Mouse (Mus musculus) heart, adult 2 months (tissue): ENCODE data around the gene Hist1h2af. TPM values are rescaled to one million over a fixed set of nuclear protein-coding genes. Genes with fewer than 3 reads are reported as not detected.
A peak's percentile ranks its signal among the peaks of the same experiment; 100 is the strongest.

ENCODE experiments used
- DNase-seq, 2 experiments: peaks; one replicate each; pipeline ENCODE4 v3.0.0; 2021
- H3K27ac ChIP-seq: fragments of 200-600 bp; 2 replicates; pipeline ENCODE4 v1.8.1; 2022
- H3K27me3 ChIP-seq: fragments of 200-500 bp; 2 replicates; pipeline ENCODE4 v1.6.1; 2012; ENCODE audit warnings: mild to moderate bottlenecking, low read length, inconsistent platforms, mixed read lengths; ENCODE audit not compliant: control insufficient read depth, insufficient read depth
- H3K36me3 ChIP-seq: fragments of 200-500 bp; 2 replicates; pipeline ENCODE4 v1.6.1; 2012; ENCODE audit warnings: low read length, inconsistent platforms; ENCODE audit not compliant: control insufficient read depth, insufficient read depth
- H3K4me1 ChIP-seq: fragments of 200-500 bp; 2 replicates; pipeline ENCODE4 v1.6.1; 2011; ENCODE audit warnings: low read length; ENCODE audit not compliant: control insufficient read depth, insufficient read depth
- H3K4me3 ChIP-seq: fragments of 200-600 bp; 2 replicates; pipeline ENCODE4 v1.8.1; 2022
- H3K79me2 ChIP-seq: fragments of 200-500 bp; replicated peaks from 2 replicates; pipeline ENCODE4 v1.6.1; 2012; ENCODE audit warnings: mild to moderate bottlenecking, inconsistent platforms, low read length, moderate library complexity, mixed read lengths; ENCODE audit not compliant: control insufficient read depth, insufficient read depth
- H3K9ac ChIP-seq: fragments of 200-500 bp; 2 replicates; pipeline ENCODE4 v1.6.1; 2012; ENCODE audit warnings: low read depth, mild to moderate bottlenecking, control low read depth, inconsistent platforms, low read length, mixed read lengths
- CTCF ChIP-seq: fragments of 200-600 bp; IDR thresholded peaks from 2 replicates; pipeline ENCODE4 v1.8.1; 2022; ENCODE audit warnings: antibody characterized with exemption, mild to moderate bottlenecking, moderate library complexity
- EP300 ChIP-seq: fragments of 200-500 bp; IDR thresholded peaks from 2 replicates; pipeline ENCODE4 v1.6.1; 2011; ENCODE audit warnings: low read depth, low read length, control low read depth; ENCODE audit not compliant: insufficient read depth
- POLR2A ChIP-seq: fragments of 200-500 bp; IDR thresholded peaks from 2 replicates; pipeline ENCODE4 v1.6.1; 2011; ENCODE audit warnings: mild to moderate bottlenecking, low read depth, low read length, control low read depth; ENCODE audit not compliant: insufficient read depth
- WGBS: fragments of 180-500 bp; shearing (Covaris S2); methylation state at CpG from one replicate; pipeline ENCODE4 v1.1.7; 2018; 5-methylcytosine and 5-hydroxymethylcytosine counted together
- intact Hi-C: fragments of 180-260 bp; cut with DNase I; formaldehyde crosslinking; loops from one replicate; pipeline ENCODE4 v1.15.1; 2025
- polyA plus RNA-seq: library from polyadenylated mRNA; depleted of rRNA; stranded (reverse); fragments of >200 nt; gene quantifications from 2 replicates; pipeline ENCODE4 v1.2.3, GENCODE M21; 2012
- total RNA-seq, 2 experiments: library from RNA; stranded (reverse); gene quantifications; 2 replicates each; pipeline ENCODE4 v1.2.3; 2021

Gene Hist1h2af
- total and polyA plus RNA-seq, 3 experiments, result 2.0 to 9.8 (median 4.4) TPM

DNA sequence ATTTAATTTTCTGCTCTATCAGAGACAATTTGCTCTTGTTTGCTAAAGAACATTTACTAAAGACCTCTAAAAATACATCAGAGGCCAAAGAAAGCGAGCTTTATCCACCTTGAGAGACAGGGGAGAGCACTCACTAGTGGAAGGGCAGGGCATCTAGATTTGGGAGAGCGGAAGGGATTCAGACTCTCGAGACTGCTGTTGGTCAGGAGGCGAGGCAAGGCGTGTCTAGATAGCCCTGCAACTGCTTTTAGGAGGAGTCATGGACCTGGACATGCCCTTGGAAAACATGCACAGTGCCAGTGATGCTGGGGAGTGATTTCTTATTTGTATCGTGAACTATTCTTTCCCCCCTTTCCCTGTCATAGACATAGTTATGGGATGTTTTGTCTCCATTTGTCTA, 38.2 kb upstream of the Hist1h2af start:
- H3K36me3 ChIP-seq, result no peaks in the 10 kb centered on the region
- no peaks in the 10 kb centered on the region for H3K79me2 ChIP-seq
- no peak overlapping the region for H3K4me3 ChIP-seq
- H3K27me3 ChIP-seq, result no peaks in the 10 kb centered on the region
- TF ChIP-seq CTCF (no peak), POLR2A (no peak), EP300 (no peak)
- H3K4me1 ChIP-seq, result no peaks in the 10 kb centered on the region
- no peak overlapping the region for H3K27ac ChIP-seq
- intact Hi-C loops, result no loop called here
- 86% methylated on average over 6 of the region's 6 CpGs for WGBS
- H3K9ac ChIP-seq, result no peak overlapping the region
- no peak for DNase-seq

DNA sequence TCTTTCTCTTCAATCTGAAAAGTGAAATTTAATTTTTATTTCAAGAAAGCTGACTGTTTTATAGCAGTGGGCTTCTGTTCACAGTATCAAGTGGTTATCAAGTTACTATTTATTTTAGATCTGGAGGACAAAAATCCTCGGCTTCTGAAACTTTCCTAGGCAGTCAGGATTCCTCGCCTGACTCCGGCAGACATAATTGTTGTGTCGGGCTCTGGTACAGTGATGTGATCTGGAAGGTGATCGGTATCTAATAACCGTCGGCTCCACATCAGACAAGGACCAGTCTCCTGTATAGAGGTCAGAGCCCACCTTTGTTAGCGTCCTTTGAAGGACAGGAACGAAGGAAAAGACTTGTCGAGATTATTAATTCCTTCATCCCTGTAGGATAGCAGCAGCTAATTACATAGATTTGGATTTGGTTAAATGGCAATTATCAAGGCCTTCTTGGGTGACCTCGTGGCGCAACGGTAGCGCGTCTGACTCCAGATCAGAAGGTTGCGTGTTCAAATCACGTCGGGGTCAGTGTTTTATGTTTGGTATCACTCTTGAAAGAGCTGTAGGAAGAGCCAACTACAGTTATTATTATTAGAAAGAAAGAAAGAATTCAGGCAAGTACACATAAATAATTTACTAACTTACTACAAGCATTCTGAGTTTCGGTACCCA, 35.9 kb upstream of the Hist1h2af start:
- no peak overlapping the region for H3K4me3 ChIP-seq
- 41% methylated on average over 19 of the region's 19 CpGs for WGBS
- no peak overlapping the region for H3K9ac ChIP-seq
- H3K36me3 ChIP-seq, result no peaks in the 10 kb centered on the region
- no peaks in the 10 kb centered on the region for H3K4me1 ChIP-seq
- H3K27ac ChIP-seq, result no peak overlapping the region
- TF ChIP-seq CTCF (no peak), EP300 (no peak)
- peak; percentile 27 to 39 for DNase-seq
- intact Hi-C loops, result no loop called here
- H3K27me3 ChIP-seq, result no peaks in the 10 kb centered on the region
- H3K79me2 ChIP-seq, result no peaks in the 10 kb centered on the region

DNA sequence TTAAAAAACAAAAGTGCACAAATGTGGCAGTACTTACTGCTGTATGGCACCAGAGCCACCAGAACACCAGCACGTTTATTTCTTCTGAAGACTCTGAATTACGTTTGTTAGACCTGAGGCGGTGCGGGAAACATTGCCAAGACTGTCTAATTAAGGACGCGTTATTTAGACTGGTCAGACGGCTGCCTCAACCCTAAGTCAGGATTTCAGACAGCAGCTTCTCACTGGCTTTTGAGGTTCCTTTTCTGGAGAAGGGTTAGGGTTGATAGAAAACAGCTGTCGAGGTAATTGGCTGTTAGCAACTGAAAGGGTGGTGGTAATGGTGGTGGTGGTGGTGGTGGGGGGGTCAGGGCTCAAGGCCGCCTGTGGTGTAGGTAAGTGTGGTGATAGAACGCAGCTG, 35.1 kb upstream of the Hist1h2af start:
- 23% methylated on average over 10 of the region's 10 CpGs for WGBS
- H3K27ac ChIP-seq, result no peak overlapping the region

GRCm38 (mm10) chr13:23499943-23500342, 33.8 kb upstream of the Hist1h2af start:
- no peak overlapping the region for H3K9ac ChIP-seq
- no peak overlapping the region for H3K4me3 ChIP-seq
- no peak for TF ChIP-seq CTCF
- WGBS, result 56% methylated on average over 7 of the region's 7 CpGs
- no peaks in the 10 kb centered on the region for H3K4me1 ChIP-seq
- no peaks in the 10 kb centered on the region for H3K79me2 ChIP-seq
- DNase-seq, result no peak
- intact Hi-C loops, result no loop called here
- H3K36me3 ChIP-seq, result no peaks in the 10 kb centered on the region
- no peaks in the 10 kb centered on the region for H3K27me3 ChIP-seq
- no peak overlapping the region for H3K27ac ChIP-seq

More for the DNA sequence above, 35.1 kb upstream of the Hist1h2af start:
- H3K4me3 ChIP-seq, result no peak overlapping the region
- DNase-seq, result no peak
- no peaks in the 10 kb centered on the region for H3K27me3 ChIP-seq
- intact Hi-C loops, result no loop called here
- H3K79me2 ChIP-seq, result no peaks in the 10 kb centered on the region
- H3K9ac ChIP-seq, result no peak overlapping the region
- no peaks in the 10 kb centered on the region for H3K36me3 ChIP-seq
- TF ChIP-seq CTCF (no peak), EP300 (no peak), POLR2A (no peak)
- H3K4me1 ChIP-seq, result no peaks in the 10 kb centered on the region

- no peak for TF ChIP-seq EP300
- TF ChIP-seq POLR2A, result no peak
- no peak for TF ChIP-seq CTCF
- Histone ChIP-seq H3K27me3 (no peaks in the 10 kb centered on the region), H3K36me3 (no peaks in the 10 kb centered on the region), H3K79me2 (no peaks in the 10 kb centered on the region), H3K4me3 (no peak overlapping the region), H3K9ac (no peak overlapping the region), H3K27ac (no peak overlapping the region), H3K4me1 (no peaks in the 10 kb centered on the region)
- DNase-seq, result peak; percentile 65 to 70
- intact Hi-C loops, result no loop called here
- 24% methylated on average over 17 of the region's 17 CpGs for WGBS
Measured at GRCm38 (mm10) chr13:23500424-23501200, 33.1 kb upstream of the Hist1h2af start.

DNA sequence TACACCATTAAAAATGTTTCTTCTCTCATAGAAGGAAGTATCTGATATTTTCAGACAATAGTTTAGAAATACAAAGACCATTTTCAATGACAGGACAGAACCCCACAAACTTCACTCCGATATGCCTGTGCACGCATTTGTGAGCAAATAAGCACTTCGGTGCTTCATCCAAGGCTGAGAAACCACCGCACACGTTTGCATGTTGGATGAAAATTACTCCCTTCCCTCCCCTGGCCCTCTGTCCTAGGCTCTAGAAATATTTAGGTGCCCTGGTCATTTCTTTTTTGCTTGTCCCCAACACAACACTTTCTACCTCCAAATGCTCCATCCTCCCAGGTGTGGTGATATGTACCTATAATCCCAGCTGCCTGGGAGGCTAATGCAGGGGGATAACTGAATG, 32.2 kb upstream of the Hist1h2af start:
- H3K9ac ChIP-seq, result no peak overlapping the region
- no peaks in the 10 kb centered on the region for H3K4me1 ChIP-seq
- H3K36me3 ChIP-seq, result no peaks in the 10 kb centered on the region
- H3K4me3 ChIP-seq, result no peak overlapping the region
- no peak for DNase-seq
- H3K27me3 ChIP-seq, result no peaks in the 10 kb centered on the region
- no peak overlapping the region for H3K27ac ChIP-seq
- WGBS, result 45% methylated on average over 5 of the region's 5 CpGs
- intact Hi-C loops, result no loop called here
- TF ChIP-seq EP300, result no peak
- TF ChIP-seq POLR2A, result no peak
- TF ChIP-seq CTCF, result no peak
- no peaks in the 10 kb centered on the region for H3K79me2 ChIP-seq
